Mouse (Mus musculus) ES-E14 (cell line): ENCODE measurements at regions not wholly inside any gene's neighbourhood (a gene's known extent, or its start where the extent isn't known, plus 50 kb on each side); places are given as distances from the start of the nearest gene placed in this dataset.

Source experiments
- DNase-seq: peaks from one replicate; pipeline ENCODE4 v3.0.0-alpha.2; 2013; ENCODE audit warnings: low read depth, low spot score
- H3K27ac ChIP-seq: 2 replicates; pipeline ENCODE4 v1.5.1; 2012; ENCODE audit warnings: low read depth, mild to moderate bottlenecking, low read length, moderate library complexity, mixed read lengths; ENCODE audit not compliant: poor library complexity, insufficient read depth, severe bottlenecking
- H3K36me3 ChIP-seq: 2 replicates; pipeline ENCODE4 v1.6.1; 2012; ENCODE audit warnings: mild to moderate bottlenecking, low read length, moderate library complexity, mixed read lengths; ENCODE audit not compliant: control insufficient read depth, poor library complexity, insufficient read depth, severe bottlenecking
- H3K4me1 ChIP-seq, 2 experiments: fragments of 150-350 bp in 1 of 2; sonication (generic) in 1 of 2; 2 replicates each; pipeline ENCODE4 v1.6.1; 2012; ENCODE audit warnings: low read length in 2 of 2, mild to moderate bottlenecking in 1 of 2, mixed read lengths in 1 of 2; ENCODE audit not compliant: control insufficient read depth in 2 of 2, insufficient read depth in 2 of 2, poor library complexity in 1 of 2
- H3K4me3 ChIP-seq, 2 experiments: fragments of 150-350 bp in 1 of 2; sonication (generic) in 1 of 2; 2 replicates each; pipeline ENCODE4 v1.5.1; 2012; ENCODE audit warnings: low read length in 2 of 2, low read depth in 1 of 2, mild to moderate bottlenecking in 1 of 2, mixed read lengths in 1 of 2; ENCODE audit not compliant: insufficient read depth in 1 of 2, poor library complexity in 1 of 2, severe bottlenecking in 1 of 2
- H3K9ac ChIP-seq: 2 replicates; pipeline ENCODE4 v1.6.1; 2012; ENCODE audit warnings: low read depth, mild to moderate bottlenecking, low read length, mixed read lengths; ENCODE audit not compliant: poor library complexity, insufficient read depth, severe bottlenecking
- H3K9me3 ChIP-seq: fragments of 150-350 bp; sonication (generic); 2 replicates; pipeline ENCODE4 v1.6.1; 2012; ENCODE audit warnings: low read depth, mild to moderate bottlenecking, low read length; ENCODE audit not compliant: control insufficient read depth, insufficient read depth
- CHD2 ChIP-seq: IDR thresholded peaks from 2 replicates; pipeline ENCODE4 v1.6.1; 2014; ENCODE audit warnings: mild to moderate bottlenecking, low read depth, low read length, inconsistent platforms
- HCFC1 ChIP-seq: IDR thresholded peaks from 2 replicates; pipeline ENCODE4 v1.6.1; 2012; ENCODE audit warnings: low read length, inconsistent platforms, borderline replicate concordance; ENCODE audit not compliant: insufficient read depth
- MAFK ChIP-seq: IDR thresholded peaks from 2 replicates; pipeline ENCODE4 v1.6.1; 2014; ENCODE audit warnings: mild to moderate bottlenecking, low read depth, low read length, inconsistent platforms; ENCODE audit not compliant: insufficient read depth
- ZC3H11A ChIP-seq: IDR thresholded peaks from 2 replicates; pipeline ENCODE4 v1.6.1; 2012; ENCODE audit warnings: low read depth, mild to moderate bottlenecking, inconsistent platforms, low read length, borderline replicate concordance
- ZNF384 ChIP-seq: IDR thresholded peaks from 2 replicates; pipeline ENCODE4 v1.6.1; 2012; ENCODE audit warnings: low read depth, low read length, inconsistent platforms
- in situ Hi-C, 2 experiments: fragments of 600-800 bp; cut with MboI; formaldehyde crosslinking; loops; one replicate each; pipeline ENCODE4 v1.15.1; 2025; ENCODE audit warnings: low sequenced_read_pairs in 2 of 2, inconsistent platforms in 1 of 2; ENCODE audit not compliant: unreplicated experiment in 2 of 2

- no peak for DNase-seq
- no peaks in the 10 kb centered on the region for H3K9me3 ChIP-seq
- H3K36me3 ChIP-seq: no peaks in the 10 kb centered on the region; the same call in 1 of the 2 replicates
- no peak overlapping the region for H3K4me3 ChIP-seq
- H3K27ac ChIP-seq: no peak overlapping the region
- in situ Hi-C loops: no loop called here
- TF ChIP-seq HCFC1: no peak
- H3K9ac ChIP-seq: no peak overlapping the region
- no peaks in the 10 kb centered on the region for H3K4me1 ChIP-seq
Measured at GRCm38 (mm10) chr15:59262380-59262779, 373.3 kb downstream of the Gm49356 start.

- DNase-seq: no peak
- in situ Hi-C loops: no loop called here
- no peak overlapping the region for H3K27ac ChIP-seq
- no peak for TF ChIP-seq CHD2
- no peak for TF ChIP-seq HCFC1
- no peak for TF ChIP-seq ZC3H11A
- no peak for TF ChIP-seq ZNF384
- TF ChIP-seq MAFK: no peak
- no peaks in the 10 kb centered on the region; the same call in 1 of the 2 replicates for H3K36me3 ChIP-seq
- H3K9me3 ChIP-seq: no peaks in the 10 kb centered on the region
- H3K4me3 ChIP-seq: no peak overlapping the region
- H3K4me1 ChIP-seq: no peaks in the 10 kb centered on the region
- no peak overlapping the region for H3K9ac ChIP-seq
Measured at GRCm38 (mm10) chr15:59263433-59264328, 374.6 kb downstream of the Gm49356 start.
